Mouse (Mus musculus) right cerebral cortex, adult 2 months (tissue): ENCODE data around the gene Gm10778.
"Not testable (repeated sequence)": the region's sequence is repeated elsewhere in the genome, so short reads cannot be mapped to it uniquely, and the experiment has no call there.

Source experiments
- DNase-seq, 2 experiments: peaks; one replicate each; pipeline ENCODE4 v3.0.0; 2021 to 2022; ENCODE audit warnings: low spot score in 2 of 2

Gm10778 gene

GRCm38 (mm10) chr10:81627836-81628220 is 21.0 kb upstream of the Gm10778 start:
- no peak for DNase-seq

DNA sequence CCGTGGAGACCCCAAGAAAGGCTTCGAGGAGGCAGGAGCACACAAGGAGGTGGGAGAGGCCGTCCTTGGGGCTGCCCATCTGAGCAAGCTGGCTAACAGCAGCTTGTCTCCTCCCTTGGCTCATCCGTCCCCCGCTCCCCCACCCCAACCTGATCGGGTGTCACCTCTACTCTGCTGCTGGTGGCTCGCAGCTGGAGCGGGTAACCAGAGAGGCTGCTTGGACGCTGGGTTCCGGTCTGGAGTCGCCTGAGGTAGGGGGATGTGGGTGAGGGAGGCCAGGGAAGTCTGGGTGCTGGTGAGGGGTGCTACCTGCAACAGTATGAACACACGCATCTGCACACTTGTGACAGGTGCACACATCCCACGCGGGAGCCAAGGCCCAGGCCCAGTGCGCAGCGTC is 20.5 kb upstream of the Gm10778 start, which contains the start of gene Ankrd24:
Gene Ankrd24, plus strand, starts transcription at position 151 of the 400 bp plus-strand sequence.
- no peak for DNase-seq

DNA sequence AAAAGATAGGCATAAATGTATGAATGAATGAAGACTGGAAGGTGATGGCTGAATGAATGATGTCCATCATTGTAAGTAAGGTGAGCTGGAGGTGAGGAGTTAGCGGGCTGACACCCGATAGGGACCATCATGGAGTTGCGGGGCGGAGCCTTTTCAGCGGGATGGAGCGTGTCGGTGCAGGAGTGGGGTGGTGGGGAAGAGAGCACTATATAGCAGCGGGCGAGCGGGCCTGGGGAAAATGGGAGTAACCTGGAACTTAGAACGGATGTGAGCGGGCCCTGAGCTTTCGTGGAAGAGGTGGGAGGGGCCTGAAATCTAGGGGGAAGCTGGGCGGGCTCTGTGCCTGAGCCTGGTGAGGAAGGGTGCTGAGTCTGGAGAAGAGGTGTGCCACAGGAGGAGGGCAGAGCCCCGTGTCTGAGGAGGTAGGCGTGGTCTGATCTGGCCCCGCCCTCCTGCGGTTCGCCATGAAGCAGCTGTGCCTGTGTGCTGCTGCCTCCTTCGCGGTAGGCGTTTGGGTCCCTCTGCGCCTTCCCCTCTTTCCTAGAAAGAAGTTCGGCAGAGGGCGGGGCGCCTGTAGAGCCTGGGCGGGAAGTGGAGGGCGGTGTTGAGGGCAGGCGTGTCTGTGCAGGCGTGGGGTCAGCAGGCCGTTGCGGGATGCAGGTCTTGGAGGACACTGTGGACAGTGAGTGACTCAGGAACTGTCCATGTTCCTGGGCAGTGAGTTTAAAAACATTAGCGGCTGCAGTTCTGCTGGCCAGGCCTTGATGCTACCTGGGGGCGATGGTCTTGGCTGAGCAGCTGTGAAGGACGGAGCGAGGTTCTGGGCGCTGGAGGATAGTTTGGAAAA is 15.4 kb upstream of the Gm10778 start:
- DNase-seq = peak; percentile 80 to 84

GRCm38 (mm10) chr10:81636338-81636737 is 12.5 kb upstream of the Gm10778 start:
- DNase-seq = no peak

DNA sequence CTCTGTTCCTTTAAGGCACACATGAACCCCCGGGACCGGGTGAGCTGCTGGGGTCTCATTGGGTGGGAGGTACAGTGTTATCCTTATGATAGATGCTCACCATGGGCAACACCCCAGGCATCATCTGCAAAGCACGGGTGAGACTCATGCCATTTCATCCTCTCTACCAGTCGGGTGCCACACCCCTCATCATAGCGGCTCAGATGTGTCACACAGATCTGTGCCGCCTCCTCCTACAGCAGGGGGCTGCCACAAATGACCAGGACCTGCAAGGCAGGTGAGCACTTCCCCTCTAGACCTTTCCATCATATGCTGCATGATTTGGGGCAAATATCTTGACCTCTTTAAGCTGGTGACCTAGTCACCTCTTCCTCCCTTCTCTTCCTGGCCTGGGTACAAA is 10.8 kb upstream of the Gm10778 start:
- no peak for DNase-seq

DNA sequence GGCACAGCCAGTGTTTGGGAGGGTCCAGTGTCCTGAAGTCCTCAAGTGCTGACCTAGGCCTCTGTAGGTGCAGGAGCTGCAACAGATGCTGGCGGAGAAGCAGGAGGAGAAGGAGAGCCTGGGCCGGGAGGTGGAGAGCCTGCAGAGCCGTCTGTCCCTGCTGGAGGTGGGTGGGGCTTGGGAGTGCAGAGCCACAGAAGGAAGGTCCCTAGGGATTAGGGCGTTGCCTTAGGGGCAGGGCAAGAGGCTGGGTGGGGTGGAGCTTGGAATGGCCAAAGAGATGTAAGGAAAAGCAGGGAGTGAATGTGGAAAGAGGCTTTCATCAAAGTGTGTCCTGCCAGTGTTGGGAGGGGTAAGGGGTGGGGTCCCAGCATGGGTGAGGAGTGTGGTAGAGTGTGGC is 8.0 kb upstream of the Gm10778 start:
- not testable (repeated sequence) for DNase-seq

GRCm38 (mm10) chr10:81641566-81641965 is 7.3 kb upstream of the Gm10778 start:
- no peak for DNase-seq

DNA sequence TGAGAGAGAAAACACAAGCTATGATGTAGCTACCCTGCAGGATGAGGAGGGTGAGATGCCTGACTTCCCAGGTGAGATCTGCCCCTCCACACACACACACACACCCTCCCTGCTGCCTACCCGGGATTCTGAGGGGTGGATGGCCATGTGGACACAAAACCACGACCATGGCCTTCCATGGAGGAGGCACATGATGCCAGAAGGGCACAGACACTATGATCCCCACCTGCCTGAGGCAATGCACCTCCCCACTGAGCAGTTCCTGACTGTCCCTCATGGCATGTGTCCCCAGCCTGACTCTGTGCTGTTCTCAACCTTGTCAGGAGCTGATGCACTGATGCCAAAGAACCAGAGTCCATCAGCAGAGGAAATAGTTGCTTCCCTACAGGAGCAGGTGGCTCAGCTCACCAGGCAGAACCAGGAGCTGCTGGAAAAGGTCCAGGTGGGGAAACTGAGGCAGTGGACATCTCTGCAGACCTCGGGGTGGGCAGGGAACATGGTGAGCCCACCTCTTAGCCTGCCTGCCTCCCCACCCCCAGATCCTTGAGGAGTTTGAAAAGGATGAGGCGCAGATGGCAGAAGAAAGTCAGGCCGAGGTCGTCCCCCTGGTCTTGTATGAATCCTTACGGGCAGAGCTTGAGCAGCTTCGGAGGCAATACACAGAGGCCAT is 6.7 kb upstream of the Gm10778 start:
- DNase-seq = no peak

- no peak for DNase-seq
These were observed 6.0 kb upstream of the Gm10778 start for GRCm38 (mm10) chr10:81642648-81643448.

DNA sequence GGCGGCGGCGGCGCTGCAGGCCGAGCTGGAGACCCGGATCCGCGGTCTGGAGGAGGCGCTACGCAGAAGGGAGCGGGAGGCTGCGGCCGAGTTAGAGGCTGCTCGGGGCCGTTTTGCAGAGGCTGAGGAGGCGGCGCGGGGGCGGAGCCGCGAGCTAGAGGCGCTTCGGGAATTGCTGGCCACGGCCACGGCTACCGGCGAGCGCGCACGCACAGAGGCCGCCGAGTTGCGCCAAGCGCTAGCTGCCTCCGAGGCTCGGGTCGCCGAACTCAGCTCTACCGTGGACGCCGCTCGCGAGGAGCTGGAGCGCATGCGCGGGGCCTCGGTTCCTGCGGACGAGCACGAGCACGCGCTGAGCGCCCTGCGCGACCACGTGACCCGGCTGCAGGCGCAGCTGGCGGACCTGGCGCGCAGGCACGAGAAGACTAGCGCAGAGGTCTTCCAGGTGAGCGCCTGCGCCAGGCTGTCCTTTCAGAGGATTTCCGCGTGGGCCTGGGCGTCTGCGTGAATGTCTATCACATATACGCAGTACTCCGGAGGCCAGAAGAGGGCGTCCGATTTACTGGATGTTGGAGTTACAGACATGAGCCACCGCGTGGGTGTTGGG is 5.3 kb upstream of the Gm10778 start:
- DNase-seq = peak; percentile 93 to 95

DNA sequence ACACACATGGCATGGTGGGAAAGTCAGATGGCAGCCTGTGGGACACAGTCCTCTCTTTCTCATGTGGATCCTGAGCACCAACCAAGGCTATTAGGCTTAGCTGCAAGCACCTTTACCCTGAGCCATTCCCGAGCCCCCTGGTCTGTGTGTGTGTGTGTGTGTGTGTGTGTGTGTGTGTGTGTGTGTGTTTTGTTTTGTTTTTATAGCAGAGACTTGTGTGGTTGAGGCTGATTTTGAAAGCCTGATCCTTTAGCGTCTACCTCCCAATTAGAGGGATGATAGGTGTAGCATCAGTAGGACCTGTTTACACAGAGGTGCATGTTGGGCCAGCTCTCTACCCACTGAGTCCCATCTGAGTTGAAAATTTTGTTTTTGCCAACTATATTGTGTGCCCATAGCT is 4.7 kb upstream of the Gm10778 start:
- no peak for DNase-seq

- DNase-seq = peak in 1 of 2 experiments; percentile 3
These were observed 4.1 kb upstream of the Gm10778 start for GRCm38 (mm10) chr10:81644716-81645115.

GRCm38 (mm10) chr10:81645391-81645790 is 3.5 kb upstream of the Gm10778 start:
- no peak for DNase-seq

DNA sequence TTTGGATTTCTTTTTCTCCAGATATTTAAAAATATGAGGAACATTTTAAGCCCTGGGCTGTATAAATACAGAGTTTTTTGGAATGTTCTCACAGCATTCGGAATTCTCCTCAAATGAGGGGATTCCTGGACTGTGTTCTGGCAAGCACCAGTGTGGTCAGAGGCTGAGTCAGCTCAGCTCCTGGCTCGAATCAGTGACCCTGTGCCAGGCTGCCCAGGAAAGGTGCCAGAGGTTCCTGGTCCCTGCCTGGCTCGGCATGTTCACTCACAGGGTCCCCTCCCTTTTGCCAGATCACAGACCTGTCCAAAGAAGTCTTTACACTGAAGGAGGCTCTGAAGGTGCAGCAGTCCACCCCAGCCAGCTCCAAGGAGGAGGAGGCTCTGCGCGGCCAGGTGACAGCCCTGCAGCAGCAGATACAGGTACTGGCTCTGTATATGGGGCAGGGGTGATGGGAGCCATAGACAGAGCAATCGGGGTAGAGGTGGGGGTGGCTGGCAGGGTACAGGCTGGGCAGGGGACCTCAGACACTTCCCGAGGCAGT is 2.8 kb upstream of the Gm10778 start:
- DNase-seq = no peak

DNA sequence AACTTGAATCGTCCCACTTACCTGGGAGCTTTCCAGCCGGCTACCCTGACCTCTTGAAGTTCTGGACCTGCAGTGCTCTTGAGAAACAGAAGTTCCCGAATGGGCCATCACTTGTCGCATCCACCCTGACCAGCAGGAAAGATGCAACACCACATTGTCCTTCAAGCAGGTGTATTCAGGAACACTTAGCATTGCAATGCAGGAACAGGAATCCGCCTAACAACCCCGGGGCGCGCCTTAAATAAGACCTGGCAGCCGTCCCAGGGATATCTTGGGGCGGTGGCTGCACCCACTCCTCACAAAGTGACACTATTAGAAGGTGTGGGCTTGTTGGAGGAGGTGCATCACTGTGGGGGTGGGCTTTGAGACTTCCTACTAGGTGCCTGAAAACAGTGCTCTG is 6.3 kb downstream of the Gm10778 start:
- DNase-seq = no peak

GRCm38 (mm10) chr10:81656174-81656573 is 7.3 kb downstream of the Gm10778 start:
- DNase-seq = no peak

- DNase-seq = not testable (repeated sequence)
These were observed 38.3 kb downstream of the Gm10778 start for GRCm38 (mm10) chr10:81687114-81687513.

DNA sequence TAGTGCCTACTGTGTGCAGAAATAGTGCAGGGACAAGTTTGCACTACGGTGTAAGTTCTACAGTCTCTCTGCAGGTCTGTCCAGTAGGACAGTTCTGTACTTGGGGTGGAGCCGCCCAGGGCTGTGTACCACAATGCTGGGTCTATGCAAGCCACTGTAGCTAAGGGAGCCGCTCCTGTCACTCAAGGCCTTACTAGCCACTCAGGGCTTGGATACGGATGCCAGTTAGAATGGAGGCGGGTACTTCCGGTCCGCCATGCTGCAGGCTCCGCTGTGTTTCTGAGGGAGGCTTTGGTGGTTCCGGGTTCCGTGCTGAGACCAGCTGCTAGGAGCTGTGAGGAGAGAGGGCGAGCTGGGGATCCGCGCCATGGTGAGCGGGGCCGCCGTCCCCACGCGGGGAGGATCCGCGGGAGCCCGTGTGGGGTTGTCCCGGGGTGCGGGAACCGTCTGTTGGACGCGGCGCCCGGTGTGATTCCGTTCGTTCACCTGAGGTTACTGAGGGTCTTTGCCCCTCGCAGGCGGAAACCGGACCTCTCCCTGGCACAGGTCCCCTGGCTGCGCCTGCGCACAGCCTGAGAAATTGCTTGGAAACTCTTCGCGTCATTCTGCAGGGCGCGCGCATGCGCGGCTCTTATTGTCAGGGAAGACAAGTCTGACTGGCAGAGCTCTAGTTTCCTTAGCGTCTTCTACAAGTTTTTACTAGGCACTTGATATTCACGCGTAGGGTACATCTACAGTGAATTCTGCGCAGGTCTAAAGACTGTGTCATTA is 55.9 kb downstream of the Gm10778 start, which contains the start of gene Zfp433:
Gene Zfp433, plus strand, starts transcription at position 295 of the 771 bp plus-strand sequence.
- DNase-seq = not testable (repeated sequence)
